Mouse (Mus musculus) bone marrow macrophage, adult 2 months (primary cell): ENCODE data around the gene Hils1.

Experiments
- CTCF ChIP-seq: IDR thresholded peaks from 2 replicates; pipeline ENCODE4 v1.5.1; 2012; ENCODE audit warnings: low read depth, mild to moderate bottlenecking, low read length, moderate library complexity
- POLR2A ChIP-seq: IDR thresholded peaks from 2 replicates; pipeline ENCODE4 v1.6.1; 2012; ENCODE audit warnings: mild to moderate bottlenecking, low read depth, low read length, borderline replicate concordance

DNA sequence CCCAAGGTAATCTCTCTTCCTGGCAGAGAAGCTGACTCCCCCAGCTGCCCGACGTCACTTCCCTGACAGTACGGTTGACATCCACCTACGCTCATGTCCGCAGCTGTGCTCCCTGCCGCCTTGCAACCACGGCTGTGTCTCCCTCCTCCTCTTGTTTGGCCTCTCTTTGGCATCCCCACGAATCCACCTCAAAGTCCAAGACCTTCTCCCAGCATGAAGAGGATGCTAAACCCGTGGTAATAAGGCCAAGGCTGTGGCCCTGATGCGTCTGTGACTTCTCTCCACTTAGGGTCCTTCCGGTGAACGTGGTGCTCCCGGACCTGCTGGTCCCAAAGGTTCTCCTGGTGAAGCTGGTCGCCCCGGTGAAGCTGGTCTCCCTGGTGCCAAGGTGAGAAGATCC lies 24.3 kb upstream of the Hils1 start:
- TF ChIP-seq CTCF, result no peak
- no peak for TF ChIP-seq POLR2A
